Mouse (Mus musculus) erythroblast, embryonic 14.5 days (primary cell): ENCODE data around the gene Prpf31.

ENCODE experiments used
- GATA1 ChIP-seq: IDR thresholded peaks from 2 replicates; pipeline ENCODE4 v1.6.1; 2012; ENCODE audit warnings: low read length, inconsistent platforms, mixed read lengths
- TAL1 ChIP-seq: IDR thresholded peaks from 3 replicates; pipeline ENCODE4 v1.6.1; 2012; ENCODE audit warnings: low read length, inconsistent platforms, mixed read lengths

GRCm38 (mm10) chr7:3590550-3590949 is 39.2 kb upstream of the Prpf31 start:
- TF ChIP-seq GATA1 (no peak), TAL1 (no peak)
